Mouse (Mus musculus) right cerebral cortex, adult 2 months (tissue): ENCODE results near the gene Olfr625-ps1.
"Not testable (repeated sequence)": the region's sequence is repeated elsewhere in the genome, so short reads cannot be mapped to it uniquely, and the experiment has no call there.

Experiments
- DNase-seq, 2 experiments: peaks; one replicate each; pipeline ENCODE4 v3.0.0; 2021 to 2022; ENCODE audit warnings: low spot score in 2 of 2

The Olfr625-ps1 gene

GRCm38 (mm10) chr7:103682420-103682819, at the start of gene Olfr625-ps1:
Gene Olfr625-ps1 (plus strand): TSS chr7:103682720.
- DNase-seq = no peak

GRCm38 (mm10) chr7:103636795-103637194, 45.7 kb upstream of the Olfr625-ps1 start:
- no peak for DNase-seq

- DNase-seq = no peak
These were observed 39.9 kb upstream of the Olfr625-ps1 start, which contains the start of gene Olfr622 for GRCm38 (mm10) chr7:103642602-103643001. Gene Olfr622 (minus strand): TSS chr7:103642702.

- DNase-seq = no peak
These were observed 38.5 kb upstream of the Olfr625-ps1 start for GRCm38 (mm10) chr7:103644070-103644469.

- DNase-seq = no peak
These were observed 18.9 kb upstream of the Olfr625-ps1 start, which contains the start of gene Olfr623 for GRCm38 (mm10) chr7:103663598-103663997. Gene Olfr623 (minus strand): TSS chr7:103663698.

- no peak for DNase-seq
These were observed 11.4 kb upstream of the Olfr625-ps1 start, which contains the start of gene Olfr624 for GRCm38 (mm10) chr7:103671091-103671490. Gene Olfr624 (minus strand): TSS chr7:103671191.

GRCm38 (mm10) chr7:103699469-103699868, 16.9 kb downstream of the Olfr625-ps1 start:
- DNase-seq = no peak

GRCm38 (mm10) chr7:103712024-103712423, 29.5 kb downstream of the Olfr625-ps1 start:
- no peak for DNase-seq

- DNase-seq = no peak
These were observed 31.9 kb downstream of the Olfr625-ps1 start, which contains the start of gene Olfr243 for GRCm38 (mm10) chr7:103714371-103714770. Gene Olfr243 (plus strand): TSS chr7:103714671.

- not testable (repeated sequence) for DNase-seq
These were observed 33.9 kb downstream of the Olfr625-ps1 start for GRCm38 (mm10) chr7:103716398-103716797.

- DNase-seq = no peak
These were observed 47.6 kb downstream of the Olfr625-ps1 start, which contains the start of gene Olfr628 for GRCm38 (mm10) chr7:103730074-103730473. Gene Olfr628 (plus strand): TSS chr7:103730374.
